Mouse (Mus musculus): ENCODE results near the gene Olfr514.

The Olfr514 gene

DNA sequence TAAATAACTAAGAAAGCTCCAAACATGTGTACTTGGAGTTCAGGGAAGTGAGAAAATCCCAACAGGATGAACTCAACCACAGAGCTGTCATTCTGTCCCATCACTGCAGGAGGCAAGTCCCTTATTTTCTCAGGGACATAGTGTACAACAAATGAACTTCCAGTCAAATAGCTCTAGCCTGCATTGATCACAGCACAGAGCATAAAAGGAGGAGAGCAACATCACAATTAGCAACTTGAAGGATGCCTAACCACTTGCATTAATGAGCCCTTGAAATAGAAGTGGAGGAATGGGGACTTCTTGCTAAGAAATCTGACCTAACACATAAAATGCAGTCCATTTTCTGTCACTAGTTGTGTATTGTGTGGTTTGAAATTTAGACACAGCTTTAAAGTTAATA lies at the start of gene Olfr514:
Gene Olfr514 (minus strand): TSS at position 101 of the 400 bp plus-strand sequence.
- no peak for DNase-seq (ENCODE audit: low read depth, low spot score)

DNA sequence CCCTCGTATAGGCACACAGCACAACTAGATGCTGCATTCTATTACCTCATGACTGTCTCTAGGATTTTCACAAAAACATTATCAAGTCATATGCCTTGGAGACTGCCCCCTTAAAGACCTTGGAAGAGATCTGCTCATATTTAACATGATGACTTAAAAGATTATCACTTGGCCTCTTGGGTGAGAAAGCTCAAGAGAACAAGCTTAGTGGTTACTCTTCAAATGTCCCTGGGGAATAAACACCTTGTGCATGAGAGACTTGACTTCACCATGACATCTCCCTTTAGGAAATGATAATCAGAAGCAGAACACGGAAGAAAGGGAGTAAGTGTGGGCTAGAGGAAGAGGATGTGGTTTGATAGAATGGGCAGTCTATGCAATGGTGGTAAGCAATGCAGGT lies 46.5 kb upstream of the Olfr514 start, which contains the start of gene Olfr517:
Gene Olfr517 (minus strand): TSS at position 101 of the 400 bp plus-strand sequence.
- DNase-seq (ENCODE audit: low read depth, low spot score), result no peak

DNA sequence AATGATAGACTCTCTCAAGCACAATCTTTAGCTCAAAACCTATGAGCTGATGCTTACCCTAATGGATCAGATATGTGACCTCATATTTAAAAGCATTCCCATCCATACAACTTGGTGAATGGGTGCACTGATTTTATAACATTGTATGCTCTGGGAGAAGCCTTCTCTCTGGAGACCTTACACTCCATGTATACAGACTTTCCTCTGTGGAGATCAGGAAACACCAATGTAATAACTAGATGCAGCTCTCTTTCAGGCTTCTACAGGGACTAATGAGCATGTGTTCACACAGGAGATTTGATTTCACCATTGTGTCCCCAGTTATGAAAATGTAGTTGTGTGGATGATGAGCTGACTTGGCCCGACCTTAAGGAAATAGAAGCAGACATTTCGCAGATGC lies 24.6 kb upstream of the Olfr514 start, which contains the start of gene Olfr516:
Gene Olfr516 (minus strand): TSS at position 101 of the 400 bp plus-strand sequence.
- no peak for DNase-seq (ENCODE audit: low read depth, low spot score)

DNA sequence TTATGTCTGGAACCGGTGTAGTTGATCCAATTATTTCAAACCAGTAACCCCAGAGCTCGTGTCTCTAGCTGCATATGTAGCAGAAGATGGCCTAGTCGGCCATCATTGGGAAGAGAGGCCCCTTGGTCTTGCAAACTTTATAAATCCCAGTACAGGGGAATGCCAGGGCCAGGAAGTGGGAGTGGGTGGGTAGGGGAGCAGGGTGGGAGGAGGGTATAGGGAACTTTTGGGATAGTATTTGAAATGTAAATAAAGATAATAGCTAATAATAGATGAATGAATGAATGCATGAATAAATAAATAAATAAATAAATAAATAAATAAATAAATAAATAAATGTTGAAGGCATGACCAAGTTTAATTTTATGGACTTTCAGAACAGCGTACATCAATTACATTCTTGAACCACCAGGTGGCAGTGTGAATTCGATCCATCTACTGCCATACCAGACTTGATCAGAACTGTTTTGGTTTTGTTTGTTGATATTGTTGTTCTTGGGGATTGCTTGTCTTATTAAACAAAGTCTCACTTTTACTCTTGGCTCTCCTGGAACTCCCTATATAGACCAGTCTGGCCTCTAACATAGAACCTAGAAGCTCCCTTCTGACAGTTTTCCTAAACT lies 11.1 kb downstream of the Olfr514 start:
- peak; percentile 38 for DNase-seq (ENCODE audit: low read depth, low spot score)

DNA sequence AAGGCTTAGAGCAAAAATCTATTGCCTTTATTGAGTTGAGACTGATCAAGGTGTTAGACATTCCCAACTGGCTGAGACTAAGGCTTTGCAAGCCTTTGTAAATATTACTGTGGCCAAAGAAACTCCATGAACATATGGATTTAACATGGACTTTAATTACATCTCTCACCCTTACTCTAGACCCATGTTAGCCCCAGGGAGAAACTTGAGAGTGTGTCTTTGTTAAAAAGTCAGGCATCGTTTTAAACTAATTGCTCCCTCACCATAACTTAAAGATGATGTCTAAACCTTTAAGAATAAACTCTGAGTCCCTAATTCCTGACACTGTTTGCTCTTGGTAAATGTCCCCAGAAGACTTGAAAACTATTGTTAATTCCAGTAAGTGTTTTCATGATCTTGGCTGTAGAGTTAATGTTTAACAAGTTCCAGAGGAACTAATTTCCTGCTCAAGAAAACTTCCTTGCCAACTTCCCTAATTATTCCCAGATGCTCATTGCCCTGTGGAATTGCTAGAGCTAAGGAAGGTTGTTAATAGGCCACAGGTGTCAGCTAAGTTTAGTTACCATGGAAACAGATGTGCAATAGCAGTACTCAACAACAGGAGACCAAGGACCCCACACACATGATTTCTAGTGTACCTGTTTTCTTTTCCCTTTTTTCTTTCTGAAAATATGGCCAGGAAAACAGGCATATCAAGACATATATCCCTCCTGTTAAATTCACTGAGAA lies 28.4 kb downstream of the Olfr514 start:
- DNase-seq (ENCODE audit: low read depth, low spot score), result no peak

Data from ES-CJ7 (cell line).